Mouse (Mus musculus) brown adipose tissue, adult 24 weeks (tissue): Measurements from ENCODE around the gene Abi1. TPM values are rescaled to one million over a fixed set of nuclear protein-coding genes. Genes with fewer than 3 reads are reported as not detected.
A peak's percentile ranks its signal among the peaks of the same experiment; 100 is the strongest.
"Not testable (repeated sequence)": the region's sequence is repeated elsewhere in the genome, so short reads cannot be mapped to it uniquely, and the experiment has no call there.

Source experiments
- H3K27ac ChIP-seq: fragments of 200-500 bp; replicated peaks from 2 replicates; pipeline ENCODE4 v1.5.1; 2012; ENCODE audit warnings: low read depth, mild to moderate bottlenecking, low read length
- H3K4me1 ChIP-seq: fragments of 200-500 bp; 2 replicates; pipeline ENCODE4 v1.6.1; 2012; ENCODE audit warnings: low read length, mixed read lengths; ENCODE audit not compliant: control insufficient read depth, insufficient read depth, insufficient read length
- H3K4me3 ChIP-seq: fragments of 200-500 bp; 2 replicates; pipeline ENCODE4 v1.5.1; 2012; ENCODE audit warnings: low read depth, mild to moderate bottlenecking, low read length, moderate library complexity; ENCODE audit not compliant: insufficient read depth
- polyA plus RNA-seq: library from polyadenylated mRNA; stranded (reverse); fragments of >200 nt; gene quantifications from 2 replicates; pipeline ENCODE4 v1.2.4, GENCODE M21; 2012; ENCODE audit not compliant: missing spikeins, insufficient read depth, insufficient read length

Abi1 gene
- polyA plus RNA-seq, 1 experiment = 53.2 TPM

GRCm38 (mm10) chr2:23015335-23015734 lies 24.7 kb downstream of the Abi1 start:
- Histone ChIP-seq H3K4me1 (peaks cover 13% of the 10 kb centered on the region; the same call in 1 of the 2 replicates), H3K27ac (no peak overlapping the region), H3K4me3 (no peak overlapping the region)

- not testable (repeated sequence) for H3K4me3 ChIP-seq, H3K27ac ChIP-seq
- peaks cover 13% of the 10 kb centered on the region; the same call in 1 of the 2 replicates for H3K4me1 ChIP-seq
Observed at GRCm38 (mm10) chr2:23014935-23015334, 25.1 kb downstream of the Abi1 start.

GRCm38 (mm10) chr2:23008256-23008655 lies 31.8 kb downstream of the Abi1 start:
- no peak overlapping the region for H3K27ac ChIP-seq
- H3K4me1 ChIP-seq = peaks cover 3% of the 10 kb centered on the region
- H3K4me3 ChIP-seq = no peak overlapping the region

GRCm38 (mm10) chr2:23007577-23007976 lies 32.5 kb downstream of the Abi1 start:
- Histone ChIP-seq H3K4me1 (peaks cover 3% of the 10 kb centered on the region), H3K27ac (no peak overlapping the region), H3K4me3 (no peak overlapping the region)

GRCm38 (mm10) chr2:23007149-23007548 lies 32.9 kb downstream of the Abi1 start:
- Histone ChIP-seq H3K4me1 (peaks cover 3% of the 10 kb centered on the region), H3K4me3 (no peak overlapping the region), H3K27ac (no peak overlapping the region)

- peaks cover 3% of the 10 kb centered on the region for H3K4me1 ChIP-seq
- H3K27ac ChIP-seq = no peak overlapping the region
- H3K4me3 ChIP-seq = no peak overlapping the region
Observed at GRCm38 (mm10) chr2:23006219-23006618, 33.8 kb downstream of the Abi1 start.

- Histone ChIP-seq H3K4me1 (peaks cover 13% of the 10 kb centered on the region), H3K4me3 (no peak overlapping the region), H3K27ac (no peak overlapping the region)
Observed at GRCm38 (mm10) chr2:23002637-23003036, 37.4 kb downstream of the Abi1 start.

GRCm38 (mm10) chr2:22999620-23000019 lies 40.4 kb downstream of the Abi1 start:
- no peak overlapping the region for H3K4me3 ChIP-seq
- no peak overlapping the region for H3K27ac ChIP-seq
- H3K4me1 ChIP-seq = peaks cover 10% of the 10 kb centered on the region

- Histone ChIP-seq H3K4me3 (no peak overlapping the region), H3K4me1 (peaks cover 10% of the 10 kb centered on the region), H3K27ac (no peak overlapping the region)
Observed at GRCm38 (mm10) chr2:22998804-22999203, 41.2 kb downstream of the Abi1 start.

GRCm38 (mm10) chr2:22998015-22998414 lies 42.0 kb downstream of the Abi1 start:
- H3K4me1 ChIP-seq = peaks cover 10% of the 10 kb centered on the region
- no peak overlapping the region for H3K4me3 ChIP-seq
- H3K27ac ChIP-seq = no peak overlapping the region

GRCm38 (mm10) chr2:22996071-22996470 lies 44.0 kb downstream of the Abi1 start:
- H3K27ac ChIP-seq = no peak overlapping the region
- H3K4me3 ChIP-seq = no peak overlapping the region
- peaks cover 10% of the 10 kb centered on the region for H3K4me1 ChIP-seq

- H3K4me1 ChIP-seq = peaks cover 7% of the 10 kb centered on the region
- no peak overlapping the region for H3K4me3 ChIP-seq
- 0 out of 2 replicates have a peak overlapping the region, but pooled peaks have one; percentile 15 for H3K27ac ChIP-seq
Observed at GRCm38 (mm10) chr2:22985973-22986657, 53.9 kb downstream of the Abi1 start.

GRCm38 (mm10) chr2:22977387-22977973 lies 62.6 kb downstream of the Abi1 start:
- Histone ChIP-seq H3K27ac (no peak overlapping the region), H3K4me3 (no peak overlapping the region), H3K4me1 (peaks cover 2% of the 10 kb centered on the region; the same call in 1 of the 2 replicates)

- H3K4me3 ChIP-seq = no peak overlapping the region
- H3K4me1 ChIP-seq = no peaks in the 10 kb centered on the region; the same call in 1 of the 2 replicates
- no peak overlapping the region for H3K27ac ChIP-seq
Observed at GRCm38 (mm10) chr2:22962970-22963369, 77.1 kb downstream of the Abi1 start.

- Histone ChIP-seq H3K4me1 (no peaks in the 10 kb centered on the region; the same call in 1 of the 2 replicates), H3K4me3 (no peak overlapping the region), H3K27ac (no peak overlapping the region)
Observed at GRCm38 (mm10) chr2:22962242-22962641, 77.8 kb downstream of the Abi1 start.

GRCm38 (mm10) chr2:22961681-22962080 lies 78.4 kb downstream of the Abi1 start:
- no peak overlapping the region for H3K4me3 ChIP-seq

More at GRCm38 (mm10) chr2:22961681-22962080, 78.4 kb downstream of the Abi1 start:
- Histone ChIP-seq H3K27ac (no peak overlapping the region), H3K4me1 (no peaks in the 10 kb centered on the region; the same call in 1 of the 2 replicates)
